Mouse (Mus musculus) stomach, embryonic 15.5 days (tissue): ENCODE results near the gene Rragd. TPM values are rescaled to one million over a fixed set of nuclear protein-coding genes. Genes with fewer than 3 reads are reported as not detected.
"Not testable (repeated sequence)": the region's sequence is repeated elsewhere in the genome, so short reads cannot be mapped to it uniquely, and the experiment has no call there.

Experiments
- ATAC-seq: fragments of 200-750 bp; cut with Nextera tagmentation; 2 replicates; pipeline ENCODE4 v1.8.0; 2017; ENCODE audit warnings: low read depth, moderate number of reproducible peaks, moderate TSS enrichment; ENCODE audit not compliant: insufficient read depth, low FRiP score
- H3K27ac ChIP-seq: fragments of 300-500 bp; sonication (generic); 2 replicates; pipeline ENCODE4 v1.5.1; 2015; ENCODE audit warnings: mild to moderate bottlenecking, inconsistent platforms
- H3K27me3 ChIP-seq: fragments of 300-500 bp; sonication (generic); replicated peaks from 2 replicates; pipeline ENCODE4 v1.6.1; 2015; ENCODE audit warnings: inconsistent platforms
- H3K36me3 ChIP-seq: fragments of 300-500 bp; sonication (generic); 2 replicates; pipeline ENCODE4 v1.6.1; 2015; ENCODE audit warnings: inconsistent platforms
- H3K4me1 ChIP-seq: fragments of 300-500 bp; sonication (generic); 2 replicates; pipeline ENCODE4 v1.6.1; 2015; ENCODE audit warnings: inconsistent platforms
- H3K4me2 ChIP-seq: fragments of 300-500 bp; sonication (generic); 2 replicates; pipeline ENCODE4 v1.6.1; 2015; ENCODE audit warnings: mild to moderate bottlenecking, inconsistent platforms
- H3K4me3 ChIP-seq: fragments of 300-500 bp; sonication (generic); replicated peaks from 2 replicates; pipeline ENCODE4 v1.5.1; 2015; ENCODE audit warnings: inconsistent platforms
- H3K9ac ChIP-seq: fragments of 300-500 bp; sonication (generic); 2 replicates; pipeline ENCODE4 v1.6.1; 2015; ENCODE audit warnings: inconsistent platforms
- H3K9me3 ChIP-seq: fragments of 300-500 bp; sonication (generic); 2 replicates; pipeline ENCODE4 v1.6.1; 2016; ENCODE audit warnings: inconsistent platforms
- WGBS: fragments of 180-500 bp; shearing (Covaris S2); methylation state at CpG from one replicate; pipeline ENCODE4 v1.1.7; 2015; 5-methylcytosine and 5-hydroxymethylcytosine counted together
- polyA plus RNA-seq: library from polyadenylated mRNA; unstranded; fragments of >200 nt; fragmentation: Nextera tagmentation; extraction: Ambion mirVana; gene quantifications from 2 replicates; pipeline ENCODE4 v1.2.1, GENCODE M21; 2015

Gene Rragd
- polyA plus RNA-seq, 1 experiment from 2014 or later: 8.9 TPM

- Histone ChIP-seq H3K4me3 (no peak overlapping the region), H3K27ac (no peak overlapping the region), H3K4me2 (no peak overlapping the region), H3K4me1 (no peaks in the 10 kb centered on the region), H3K36me3 (no peaks in the 10 kb centered on the region), H3K9me3 (no peaks in the 10 kb centered on the region), H3K27me3 (no peaks in the 10 kb centered on the region), H3K9ac (no peak overlapping the region)
- 84% methylated on average over 2 of the region's 2 CpGs for WGBS
- ATAC-seq: no peak
Measured at GRCm38 (mm10) chr4:32989346-32989745, 6.5 kb downstream of the Rragd start.

- Histone ChIP-seq H3K36me3 (no peaks in the 10 kb centered on the region), H3K4me3 (no peak overlapping the region), H3K9me3 (no peaks in the 10 kb centered on the region), H3K27me3 (no peaks in the 10 kb centered on the region), H3K27ac (no peak overlapping the region), H3K9ac (no peak overlapping the region), H3K4me1 (no peaks in the 10 kb centered on the region), H3K4me2 (no peak overlapping the region)
- WGBS: 72% methylated on average over 3 of the region's 3 CpGs
- no peak for ATAC-seq
Measured at GRCm38 (mm10) chr4:32994168-32994567, 11.3 kb downstream of the Rragd start.

- Histone ChIP-seq H3K36me3 (no peaks in the 10 kb centered on the region), H3K9me3 (no peaks in the 10 kb centered on the region), H3K4me2 (no peak overlapping the region), H3K27me3 (no peaks in the 10 kb centered on the region), H3K4me3 (no peak overlapping the region), H3K4me1 (no peaks in the 10 kb centered on the region), H3K27ac (no peak overlapping the region), H3K9ac (no peak overlapping the region)
- no peak for ATAC-seq
- 90% methylated on average over 5 of the region's 5 CpGs for whole genome bisulfite sequencing
Measured at GRCm38 (mm10) chr4:32996083-32996482, 13.2 kb downstream of the Rragd start.

- Histone ChIP-seq H3K27me3 (no peaks in the 10 kb centered on the region), H3K9me3 (no peaks in the 10 kb centered on the region), H3K27ac (no peak overlapping the region), H3K4me3 (no peak overlapping the region), H3K4me2 (no peak overlapping the region), H3K4me1 (no peaks in the 10 kb centered on the region), H3K9ac (no peak overlapping the region), H3K36me3 (no peaks in the 10 kb centered on the region)
- ATAC-seq: no peak
- WGBS: 78% methylated on average over 5 of the region's 5 CpGs
Measured at GRCm38 (mm10) chr4:32997571-32997970, 14.7 kb downstream of the Rragd start.

- ATAC-seq: no peak
- H3K4me2 ChIP-seq: no peak overlapping the region
- no peaks in the 10 kb centered on the region for H3K27me3 ChIP-seq
- WGBS: 91% methylated on average over 8 of the region's 8 CpGs
- no peak overlapping the region for H3K4me3 ChIP-seq
- H3K27ac ChIP-seq: no peak overlapping the region
- H3K4me1 ChIP-seq: no peaks in the 10 kb centered on the region
- H3K9ac ChIP-seq: no peak overlapping the region
- H3K36me3 ChIP-seq: no peaks in the 10 kb centered on the region
- H3K9me3 ChIP-seq: no peaks in the 10 kb centered on the region
Measured at GRCm38 (mm10) chr4:32998996-32999395, 16.2 kb downstream of the Rragd start.

- H3K27me3 ChIP-seq: no peaks in the 10 kb centered on the region
- whole genome bisulfite sequencing: 71% methylated on average over 3 of the region's 3 CpGs
- H3K27ac ChIP-seq: no peak overlapping the region
- no peak overlapping the region for H3K9ac ChIP-seq
- H3K4me2 ChIP-seq: no peak overlapping the region
- H3K4me1 ChIP-seq: no peaks in the 10 kb centered on the region
- no peak for ATAC-seq
- H3K36me3 ChIP-seq: no peaks in the 10 kb centered on the region
- H3K4me3 ChIP-seq: no peak overlapping the region
- no peaks in the 10 kb centered on the region for H3K9me3 ChIP-seq
Measured at GRCm38 (mm10) chr4:33002081-33002480, 19.2 kb downstream of the Rragd start.

- not testable (repeated sequence) for H3K4me2 ChIP-seq, H3K4me3 ChIP-seq, H3K9me3 ChIP-seq, H3K27ac ChIP-seq, H3K36me3 ChIP-seq, H3K4me1 ChIP-seq, ATAC-seq, H3K27me3 ChIP-seq, H3K9ac ChIP-seq
- WGBS: 87% methylated on average over 10 of the region's 10 CpGs
Measured at GRCm38 (mm10) chr4:33005595-33006470, 23.0 kb downstream of the Rragd start.

- ATAC-seq: no peak
Measured at GRCm38 (mm10) chr4:33006844-33007243, 24.0 kb downstream of the Rragd start.

GRCm38 (mm10) chr4:33007443-33008217 lies 24.8 kb downstream of the Rragd start:
- no peak for ATAC-seq
- Histone ChIP-seq H3K4me3 (no peak overlapping the region), H3K9ac (no peak overlapping the region), H3K36me3 (no peaks in the 10 kb centered on the region), H3K4me2 (no peak overlapping the region), H3K27ac (no peak overlapping the region), H3K9me3 (no peaks in the 10 kb centered on the region), H3K4me1 (no peaks in the 10 kb centered on the region), H3K27me3 (no peaks in the 10 kb centered on the region)
- 57% methylated on average over 9 of the region's 9 CpGs for WGBS

More at GRCm38 (mm10) chr4:33006844-33007243, 24.0 kb downstream of the Rragd start:
- no peak overlapping the region for H3K27ac ChIP-seq
- H3K27me3 ChIP-seq: no peaks in the 10 kb centered on the region
- H3K4me2 ChIP-seq: no peak overlapping the region
- WGBS: 88% methylated on average over 11 of the region's 11 CpGs
- no peak overlapping the region for H3K4me3 ChIP-seq
- no peak overlapping the region for H3K9ac ChIP-seq
- H3K36me3 ChIP-seq: no peaks in the 10 kb centered on the region
- H3K9me3 ChIP-seq: no peaks in the 10 kb centered on the region
- H3K4me1 ChIP-seq: no peaks in the 10 kb centered on the region

GRCm38 (mm10) chr4:33010078-33010477 lies 27.2 kb downstream of the Rragd start:
- Histone ChIP-seq H3K27me3 (no peaks in the 10 kb centered on the region), H3K4me2 (no peak overlapping the region), H3K4me1 (no peaks in the 10 kb centered on the region), H3K9me3 (no peaks in the 10 kb centered on the region), H3K4me3 (no peak overlapping the region), H3K9ac (no peak overlapping the region), H3K36me3 (no peaks in the 10 kb centered on the region), H3K27ac (no peak overlapping the region)
- WGBS: 90% methylated on average over 1 of the region's 1 CpGs
- no peak for ATAC-seq

- Histone ChIP-seq H3K9me3 (no peaks in the 10 kb centered on the region), H3K4me2 (no peak overlapping the region), H3K36me3 (no peaks in the 10 kb centered on the region), H3K4me1 (no peaks in the 10 kb centered on the region), H3K9ac (no peak overlapping the region), H3K27me3 (no peaks in the 10 kb centered on the region), H3K4me3 (no peak overlapping the region), H3K27ac (no peak overlapping the region)
- no peak for ATAC-seq
- 81% methylated on average over 4 of the region's 4 CpGs for WGBS
Measured at GRCm38 (mm10) chr4:33012484-33012883, 29.6 kb downstream of the Rragd start.

- WGBS: 53% methylated on average over 9 of the region's 9 CpGs
- Histone ChIP-seq H3K36me3 (no peaks in the 10 kb centered on the region), H3K27me3 (no peaks in the 10 kb centered on the region), H3K27ac (no peak overlapping the region), H3K4me3 (no peak overlapping the region), H3K4me1 (no peaks in the 10 kb centered on the region), H3K9me3 (no peaks in the 10 kb centered on the region), H3K4me2 (no peak overlapping the region), H3K9ac (no peak overlapping the region)
- ATAC-seq: no peak
Measured at GRCm38 (mm10) chr4:33018361-33018999, 35.6 kb downstream of the Rragd start.
